Mouse (Mus musculus) lung, postnatal 0 days (tissue): ENCODE data around the gene Zfp46. TPM values are rescaled to one million over a fixed set of nuclear protein-coding genes. Genes with fewer than 3 reads are reported as not detected.

Source experiments
- ATAC-seq: fragments of 200-750 bp; cut with Nextera tagmentation; 2 replicates; pipeline ENCODE4 v1.8.0; 2017; ENCODE audit warnings: moderate library complexity
- DNase-seq: peaks from one replicate; pipeline ENCODE4 v3.0.0-alpha.2; 2016; ENCODE audit warnings: low spot score
- H3K27ac ChIP-seq: fragments of 300-500 bp; sonication (generic); 2 replicates; pipeline ENCODE4 v1.5.1; 2014; ENCODE audit warnings: antibody characterized with exemption, mild to moderate bottlenecking, low read length, mixed read lengths
- H3K27me3 ChIP-seq: fragments of 300-500 bp; sonication (generic); replicated peaks from 2 replicates; pipeline ENCODE4 v1.6.1; 2014; ENCODE audit warnings: low read length, mixed read lengths; ENCODE audit not compliant: insufficient read depth
- H3K36me3 ChIP-seq: fragments of 300-500 bp; sonication (generic); 2 replicates; pipeline ENCODE4 v1.6.1; 2014; ENCODE audit warnings: low read length, mixed read lengths; ENCODE audit not compliant: insufficient read depth
- H3K4me1 ChIP-seq: fragments of 300-500 bp; sonication (generic); 2 replicates; pipeline ENCODE4 v1.6.1; 2014; ENCODE audit warnings: antibody characterized with exemption, low read depth, low read length, mixed read lengths; ENCODE audit not compliant: insufficient read depth
- H3K4me2 ChIP-seq: fragments of 300-500 bp; sonication (generic); replicated peaks from 2 replicates; pipeline ENCODE4 v1.6.1; 2014; ENCODE audit warnings: low read depth, mild to moderate bottlenecking, low read length, moderate library complexity, mixed read lengths
- H3K4me3 ChIP-seq: fragments of 300-500 bp; sonication (generic); 2 replicates; pipeline ENCODE4 v1.5.1; 2014; ENCODE audit warnings: low read depth, low read length
- H3K9ac ChIP-seq: fragments of 300-500 bp; sonication (generic); replicated peaks from 2 replicates; pipeline ENCODE4 v1.6.1; 2014; ENCODE audit warnings: low read depth, mild to moderate bottlenecking
- H3K9me3 ChIP-seq: fragments of 300-500 bp; sonication (generic); 2 replicates; pipeline ENCODE4 v1.6.1; 2016; ENCODE audit warnings: low read length, mixed read lengths
- CTCF ChIP-seq: IDR thresholded peaks from 2 replicates; pipeline ENCODE4 v1.5.1; 2016; ENCODE audit warnings: antibody characterized with exemption, mild to moderate bottlenecking
- EP300 ChIP-seq: IDR thresholded peaks from 2 replicates; pipeline ENCODE4 v1.6.1; 2016; ENCODE audit warnings: antibody characterized with exemption, mild to moderate bottlenecking, control low read depth
- WGBS: fragments of 180-500 bp; shearing (Covaris S2); extraction: QIAGEN DNeasy Blood & Tissue Kit; methylation state at CpG from one replicate; pipeline ENCODE4 v1.1.7; 2014; 5-methylcytosine and 5-hydroxymethylcytosine counted together
- polyA plus RNA-seq: library from polyadenylated mRNA; unstranded; fragments of >200 nt; fragmentation: Nextera tagmentation; extraction: Ambion mirVana; gene quantifications from 2 replicates; pipeline ENCODE4 v1.2.1, GENCODE M21; 2015

Gene Zfp46
- polyA plus RNA-seq, 1 experiment from 2014 or later: 21.0 TPM

DNA sequence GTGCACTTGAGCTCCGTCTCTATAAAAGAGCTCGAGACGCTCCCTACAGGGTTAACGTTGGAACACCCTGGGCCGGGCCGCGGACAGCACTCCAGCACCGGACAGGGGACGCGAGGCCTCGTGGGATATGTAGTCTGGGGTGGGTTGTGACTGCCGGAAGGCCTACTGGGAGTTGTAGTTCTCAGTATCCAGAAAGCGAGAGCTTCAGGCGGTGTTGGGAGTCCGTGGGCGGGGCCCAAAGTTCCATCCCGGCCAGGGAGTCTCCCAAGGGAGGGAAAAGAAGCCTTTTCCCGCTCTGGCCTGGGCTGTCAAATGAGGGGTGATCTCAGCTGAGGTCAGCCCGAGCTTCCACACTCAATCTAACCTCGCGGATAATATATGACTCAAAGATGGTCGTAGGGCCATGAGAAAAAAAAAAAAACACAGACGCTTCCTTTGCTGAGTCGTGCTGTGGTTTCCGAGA, 896 bp downstream of the Zfp46 start:
- H3K27me3 ChIP-seq: no peaks in the 10 kb centered on the region
- H3K9me3 ChIP-seq: no peaks in the 10 kb centered on the region
- peak overlapping the region; percentile 76 for H3K4me2 ChIP-seq
- peak overlapping the region; percentile 95 for H3K27ac ChIP-seq
- under 1% methylated on average over 25 of the region's 25 CpGs for WGBS
- H3K4me3 ChIP-seq: peak overlapping the region; percentile 67
- H3K9ac ChIP-seq: peak overlapping the region; percentile 46
- peak; percentile 96 for ATAC-seq
- peak; percentile 99 for DNase-seq
- TF ChIP-seq CTCF (peak; percentile 20; the same call in 1 of the 2 replicates), EP300 (0 out of 2 replicates have a peak, but pooled peaks have one; percentile 2)
- peaks cover 9% of the 10 kb centered on the region; the same call in 1 of the 2 replicates for H3K4me1 ChIP-seq
- H3K36me3 ChIP-seq: peaks cover 22% of the 10 kb centered on the region; the same call in 1 of the 2 replicates

DNA sequence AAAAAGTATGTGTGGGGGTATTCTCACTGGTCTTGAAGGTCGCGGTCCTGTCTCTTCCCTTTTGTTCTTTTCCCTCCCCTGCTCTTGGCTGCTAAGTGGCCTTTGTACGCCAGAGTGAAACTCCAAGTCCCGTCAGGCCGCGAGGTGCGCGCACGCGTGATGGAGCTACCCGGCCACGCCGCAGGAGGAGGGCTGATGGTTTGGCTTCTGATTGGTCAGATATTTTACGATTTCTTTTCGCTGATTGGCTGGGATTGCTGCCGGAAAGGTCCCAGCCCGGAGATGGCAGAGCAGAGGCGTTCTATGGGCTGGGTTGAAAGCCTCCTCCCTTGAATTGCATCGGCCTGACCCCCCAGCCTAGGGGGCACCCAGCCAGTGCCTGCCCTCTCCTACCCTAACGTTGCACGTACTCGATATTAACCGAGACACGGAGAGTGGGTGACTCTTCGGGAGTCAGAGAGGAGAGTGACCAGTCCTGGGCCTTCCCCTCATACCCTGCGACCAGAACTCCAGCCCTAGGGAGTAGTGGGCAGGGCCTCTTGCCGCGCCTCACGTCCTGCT, 1.4 kb downstream of the Zfp46 start:
- H3K9me3 ChIP-seq: no peaks in the 10 kb centered on the region
- DNase-seq (peak; percentile 99), ATAC-seq (peak; percentile 87)
- peak overlapping the region; percentile 67 for H3K4me3 ChIP-seq
- H3K36me3 ChIP-seq: peaks cover 27% of the 10 kb centered on the region; the same call in 1 of the 2 replicates
- peak overlapping the region; percentile 76 for H3K4me2 ChIP-seq
- no peaks in the 10 kb centered on the region for H3K27me3 ChIP-seq
- H3K4me1 ChIP-seq: peaks cover 9% of the 10 kb centered on the region; the same call in 1 of the 2 replicates
- peak overlapping the region; percentile 95 for H3K27ac ChIP-seq
- H3K9ac ChIP-seq: peak overlapping the region; percentile 46
- TF ChIP-seq EP300 (peak; percentile 47; the same call in 1 of the 2 replicates), CTCF (no peak)
- WGBS: under 1% methylated on average over 29 of the region's 29 CpGs

DNA sequence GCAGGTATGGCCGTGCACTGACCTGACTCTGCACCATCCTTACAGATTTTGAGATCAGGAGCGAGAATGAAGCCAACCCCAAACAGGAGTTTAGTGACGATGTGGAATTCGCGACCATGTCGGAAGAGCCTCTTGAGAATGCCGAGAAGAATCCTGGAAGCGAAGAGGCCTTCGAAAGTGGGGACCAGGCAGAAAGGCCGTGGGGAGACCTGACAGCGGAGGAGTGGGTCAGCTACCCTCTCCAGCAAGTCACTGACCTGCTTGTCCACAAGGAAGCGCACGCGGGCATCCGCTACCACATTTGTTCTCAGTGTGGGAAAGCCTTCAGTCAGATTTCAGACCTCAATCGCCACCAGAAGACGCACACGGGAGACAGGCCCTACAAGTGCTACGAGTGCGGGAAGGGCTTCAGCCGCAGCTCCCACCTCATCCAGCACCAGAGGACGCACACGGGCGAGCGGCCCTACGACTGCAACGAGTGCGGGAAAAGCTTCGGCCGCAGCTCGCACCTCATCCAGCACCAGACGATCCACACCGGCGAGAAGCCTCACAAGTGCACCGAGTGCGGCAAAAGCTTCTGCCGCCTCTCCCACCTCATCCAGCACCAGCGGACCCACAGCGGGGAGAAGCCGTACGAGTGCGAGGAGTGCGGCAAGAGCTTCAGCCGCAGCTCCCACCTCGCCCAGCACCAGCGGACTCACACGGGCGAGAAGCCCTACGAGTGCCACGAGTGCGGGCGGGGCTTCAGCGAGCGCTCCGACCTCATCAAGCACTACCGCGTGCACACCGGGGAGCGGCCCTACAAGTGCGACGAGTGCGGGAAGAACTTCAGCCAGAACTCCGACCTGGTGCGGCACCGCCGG, 5.7 kb downstream of the Zfp46 start:
- H3K4me3 ChIP-seq: no peak overlapping the region
- no peak overlapping the region for H3K27ac ChIP-seq
- 69% methylated on average over 66 of the region's 66 CpGs for WGBS
- H3K4me1 ChIP-seq: no peaks in the 10 kb centered on the region
- peaks cover 44% of the 10 kb centered on the region for H3K36me3 ChIP-seq
- no peaks in the 10 kb centered on the region for H3K27me3 ChIP-seq
- H3K9ac ChIP-seq: no peak overlapping the region
- H3K4me2 ChIP-seq: no peak overlapping the region
- no peaks in the 10 kb centered on the region for H3K9me3 ChIP-seq
- ATAC-seq (no peak), DNase-seq (no peak)
- TF ChIP-seq EP300 (no peak), CTCF (no peak)

DNA sequence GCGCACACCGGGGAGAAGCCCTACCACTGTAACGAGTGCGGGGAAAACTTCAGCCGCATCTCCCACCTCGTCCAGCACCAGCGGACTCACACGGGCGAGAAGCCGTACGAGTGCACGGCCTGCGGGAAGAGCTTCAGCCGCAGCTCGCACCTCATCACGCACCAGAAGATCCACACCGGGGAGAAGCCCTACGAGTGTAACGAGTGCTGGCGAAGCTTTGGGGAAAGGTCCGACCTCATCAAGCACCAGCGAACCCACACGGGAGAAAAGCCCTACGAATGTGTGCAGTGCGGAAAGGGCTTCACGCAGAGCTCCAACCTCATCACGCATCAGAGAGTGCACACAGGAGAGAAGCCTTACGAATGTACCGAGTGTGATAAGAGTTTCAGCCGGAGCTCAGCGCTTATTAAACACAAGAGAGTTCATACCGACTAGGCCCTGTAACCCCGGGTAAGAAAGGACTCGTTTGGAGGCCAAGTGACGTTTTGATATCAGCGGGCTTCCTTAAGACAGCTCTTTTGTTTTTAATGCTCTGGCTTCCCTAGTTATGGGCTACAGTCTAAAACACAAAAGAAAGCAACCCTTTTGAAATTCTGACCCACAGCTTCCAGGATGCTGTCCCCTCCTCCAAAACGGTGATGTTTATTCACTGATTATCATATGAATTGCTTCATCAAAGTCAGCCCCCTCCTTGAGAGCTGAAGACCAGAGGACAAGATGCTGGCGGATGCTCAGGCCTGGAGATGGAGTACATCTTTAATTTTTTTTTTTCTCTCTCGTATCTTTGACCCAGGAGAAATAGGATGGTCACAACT, 6.5 kb downstream of the Zfp46 start:
- Histone ChIP-seq H3K9ac (no peak overlapping the region), H3K27ac (no peak overlapping the region), H3K36me3 (peaks cover 44% of the 10 kb centered on the region), H3K4me3 (no peak overlapping the region), H3K27me3 (no peaks in the 10 kb centered on the region), H3K4me2 (no peak overlapping the region), H3K4me1 (no peaks in the 10 kb centered on the region), H3K9me3 (no peaks in the 10 kb centered on the region)
- ATAC-seq: no peak
- TF ChIP-seq EP300: no peak
- WGBS: 79% methylated on average over 39 of the region's 39 CpGs
- no peak for DNase-seq

DNA sequence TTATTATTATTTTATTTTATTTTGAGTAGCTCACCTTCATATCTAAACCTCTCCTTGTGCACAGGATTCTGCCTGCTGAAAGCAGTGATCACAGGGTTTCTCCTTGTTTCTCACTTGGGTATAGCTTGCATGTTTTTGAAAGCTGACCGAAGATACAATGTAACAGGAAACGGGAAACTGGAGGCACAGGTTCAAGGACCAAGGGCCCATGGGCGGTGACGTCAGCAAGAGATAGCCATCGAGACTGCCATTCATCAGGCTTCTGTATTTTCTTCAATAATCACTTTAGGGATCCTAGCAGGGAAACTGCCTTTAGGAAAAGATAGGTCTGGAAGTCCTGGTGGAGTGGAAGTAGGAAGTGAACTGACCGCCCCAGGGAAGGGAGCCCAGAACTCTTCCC, 7.2 kb downstream of the Zfp46 start:
- TF ChIP-seq EP300: no peak
- TF ChIP-seq CTCF: no peak
- 79% methylated on average over 6 of the region's 6 CpGs for WGBS
- H3K27me3 ChIP-seq: no peaks in the 10 kb centered on the region
- no peak overlapping the region for H3K4me2 ChIP-seq
- no peaks in the 10 kb centered on the region for H3K4me1 ChIP-seq
- ATAC-seq: no peak
- H3K27ac ChIP-seq: no peak overlapping the region
- H3K36me3 ChIP-seq: peaks cover 44% of the 10 kb centered on the region
- no peak overlapping the region for H3K9ac ChIP-seq
- H3K9me3 ChIP-seq: no peaks in the 10 kb centered on the region
- H3K4me3 ChIP-seq: no peak overlapping the region
- DNase-seq: no peak

DNA sequence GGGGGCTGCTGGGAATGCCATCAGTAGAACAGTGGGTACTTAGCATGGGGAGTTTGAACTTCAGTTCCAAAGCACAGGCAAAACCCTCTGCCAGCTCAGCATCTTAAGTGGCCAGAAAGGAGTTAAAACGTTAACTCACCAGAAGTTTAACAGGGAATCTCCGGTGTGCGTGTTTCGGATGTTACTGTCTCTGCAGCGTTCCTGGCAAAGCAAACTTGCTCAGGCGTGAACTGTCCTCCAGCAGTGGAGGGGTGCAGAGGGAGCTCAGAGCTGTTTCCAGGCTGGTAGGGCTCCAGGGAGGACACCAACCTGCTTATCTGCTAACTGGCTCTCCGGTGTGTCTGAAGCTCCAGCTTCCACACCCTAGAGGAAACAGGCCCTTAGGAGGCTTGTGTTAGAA, 11.5 kb downstream of the Zfp46 start:
- Histone ChIP-seq H3K4me3 (no peak overlapping the region), H3K9me3 (no peaks in the 10 kb centered on the region)

More for the DNA sequence above, 11.5 kb downstream of the Zfp46 start:
- WGBS: 65% methylated on average over 7 of the region's 7 CpGs
- no peak for TF ChIP-seq CTCF
- TF ChIP-seq EP300: no peak
- DNase-seq: no peak
- H3K27me3 ChIP-seq: no peaks in the 10 kb centered on the region
- no peak overlapping the region for H3K9ac ChIP-seq
- H3K36me3 ChIP-seq: peaks cover 16% of the 10 kb centered on the region
- no peaks in the 10 kb centered on the region for H3K4me1 ChIP-seq
- no peak overlapping the region for H3K4me2 ChIP-seq
- no peak overlapping the region for H3K27ac ChIP-seq
- ATAC-seq: no peak
